Mouse (Mus musculus) megakaryocyte, embryonic 14.5 days (primary cell): ENCODE data around the gene Urad. TPM values are rescaled to one million over a fixed set of nuclear protein-coding genes. Genes with fewer than 3 reads are reported as not detected.

Experiments
- H3K27me3 ChIP-seq: replicated peaks from 2 replicates; pipeline ENCODE3; 2012; ENCODE audit warnings: inconsistent platforms
- H3K36me3 ChIP-seq: replicated peaks from 2 replicates; pipeline ENCODE3; 2012; ENCODE audit warnings: low read length, inconsistent platforms, mixed read lengths
- H3K4me1 ChIP-seq: 2 replicates; pipeline ENCODE4 v1.6.1; 2012; ENCODE audit warnings: inconsistent platforms
- H3K4me3 ChIP-seq: replicated peaks from 2 replicates; pipeline ENCODE3; 2012; ENCODE audit warnings: moderate library complexity, mild to moderate bottlenecking, inconsistent platforms
- H3K9me3 ChIP-seq: 2 replicates; pipeline ENCODE4 v1.6.1; 2012; ENCODE audit warnings: inconsistent platforms
- FLI1 ChIP-seq: IDR thresholded peaks from 2 replicates; pipeline ENCODE4 v1.6.1; 2012; ENCODE audit warnings: low read length, inconsistent platforms, mixed read lengths
- GATA1 ChIP-seq: IDR thresholded peaks from 3 replicates; pipeline ENCODE4 v1.6.1; 2012; ENCODE audit warnings: mixed read lengths, low read length, inconsistent platforms, borderline replicate concordance
- polyA plus RNA-seq: library from polyadenylated mRNA; stranded (reverse); fragments of >175 nt; gene quantifications from 2 replicates; pipeline ENCODE4 v1.2.3, GENCODE M21; 2012; ENCODE audit warnings: low replicate concordance; ENCODE audit not compliant: insufficient read depth

The Urad gene
- polyA plus RNA-seq, 1 experiment: not detected

GRCm38 (mm10) chr5:147354161-147354780 is 32.0 kb upstream of the Urad start:
- Histone ChIP-seq H3K9me3 (0 out of 2 replicates have a peak, but pooled peaks cover 2% of the 10 kb centered on the region), H3K27me3 (peaks cover 7% of the 10 kb centered on the region), H3K36me3 (no peaks in the 10 kb centered on the region), H3K4me3 (no peak overlapping the region), H3K4me1 (no peaks in the 10 kb centered on the region; the same call in 1 of the 2 replicates)
- TF ChIP-seq GATA1 (no peak), FLI1 (no peak)

GRCm38 (mm10) chr5:147351931-147352330 is 29.7 kb upstream of the Urad start:
- H3K27me3 ChIP-seq: peaks cover 7% of the 10 kb centered on the region
- H3K36me3 ChIP-seq: no peaks in the 10 kb centered on the region
- no peak overlapping the region for H3K4me3 ChIP-seq
- no peak for TF ChIP-seq GATA1
- no peak for TF ChIP-seq FLI1
- H3K9me3 ChIP-seq: no peaks in the 10 kb centered on the region
- H3K4me1 ChIP-seq: no peaks in the 10 kb centered on the region; the same call in 1 of the 2 replicates

DNA sequence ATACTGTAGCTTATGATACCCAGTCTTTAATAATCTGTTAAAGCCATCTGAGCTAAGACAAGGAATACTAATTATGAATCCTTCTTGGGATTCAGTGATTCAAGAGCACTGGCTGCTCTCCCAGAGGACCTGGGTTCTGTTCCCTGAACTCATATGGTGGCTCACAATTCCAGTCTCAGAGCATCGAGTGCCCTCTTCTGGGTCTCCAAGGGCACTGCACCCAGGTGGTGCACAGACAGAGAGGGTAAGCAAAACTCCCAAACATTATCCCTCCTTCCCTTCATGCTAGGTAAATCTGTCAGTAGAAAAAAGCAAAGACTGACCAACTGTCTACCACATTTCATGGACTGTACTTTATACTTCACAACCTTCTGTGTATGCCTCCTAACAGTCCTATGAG is 23.7 kb upstream of the Urad start:
- H3K4me1 ChIP-seq: 0 out of 2 replicates have a peak, but pooled peaks cover 3% of the 10 kb centered on the region
- no peak for TF ChIP-seq FLI1
- TF ChIP-seq GATA1: no peak
- H3K27me3 ChIP-seq: peaks cover 11% of the 10 kb centered on the region
- no peak overlapping the region for H3K4me3 ChIP-seq
- H3K9me3 ChIP-seq: peaks cover 6% of the 10 kb centered on the region; the same call in 1 of the 2 replicates
- H3K36me3 ChIP-seq: no peaks in the 10 kb centered on the region

GRCm38 (mm10) chr5:147343904-147344303 is 21.7 kb upstream of the Urad start:
- TF ChIP-seq GATA1: no peak
- no peak for TF ChIP-seq FLI1

GRCm38 (mm10) chr5:147342901-147343300 is 20.7 kb upstream of the Urad start:
- H3K4me3 ChIP-seq: no peak overlapping the region
- H3K36me3 ChIP-seq: no peaks in the 10 kb centered on the region
- 0 out of 2 replicates have a peak, but pooled peaks cover 3% of the 10 kb centered on the region for H3K4me1 ChIP-seq
- TF ChIP-seq FLI1 (no peak), GATA1 (no peak)
- peaks cover 12% of the 10 kb centered on the region for H3K27me3 ChIP-seq
- peaks cover 6% of the 10 kb centered on the region; the same call in 1 of the 2 replicates for H3K9me3 ChIP-seq

More at GRCm38 (mm10) chr5:147343904-147344303, 21.7 kb upstream of the Urad start:
- H3K9me3 ChIP-seq: peaks cover 6% of the 10 kb centered on the region; the same call in 1 of the 2 replicates
- 0 out of 2 replicates have a peak, but pooled peaks cover 3% of the 10 kb centered on the region for H3K4me1 ChIP-seq
- H3K4me3 ChIP-seq: no peak overlapping the region
- peaks cover 12% of the 10 kb centered on the region for H3K27me3 ChIP-seq
- H3K36me3 ChIP-seq: no peaks in the 10 kb centered on the region

DNA sequence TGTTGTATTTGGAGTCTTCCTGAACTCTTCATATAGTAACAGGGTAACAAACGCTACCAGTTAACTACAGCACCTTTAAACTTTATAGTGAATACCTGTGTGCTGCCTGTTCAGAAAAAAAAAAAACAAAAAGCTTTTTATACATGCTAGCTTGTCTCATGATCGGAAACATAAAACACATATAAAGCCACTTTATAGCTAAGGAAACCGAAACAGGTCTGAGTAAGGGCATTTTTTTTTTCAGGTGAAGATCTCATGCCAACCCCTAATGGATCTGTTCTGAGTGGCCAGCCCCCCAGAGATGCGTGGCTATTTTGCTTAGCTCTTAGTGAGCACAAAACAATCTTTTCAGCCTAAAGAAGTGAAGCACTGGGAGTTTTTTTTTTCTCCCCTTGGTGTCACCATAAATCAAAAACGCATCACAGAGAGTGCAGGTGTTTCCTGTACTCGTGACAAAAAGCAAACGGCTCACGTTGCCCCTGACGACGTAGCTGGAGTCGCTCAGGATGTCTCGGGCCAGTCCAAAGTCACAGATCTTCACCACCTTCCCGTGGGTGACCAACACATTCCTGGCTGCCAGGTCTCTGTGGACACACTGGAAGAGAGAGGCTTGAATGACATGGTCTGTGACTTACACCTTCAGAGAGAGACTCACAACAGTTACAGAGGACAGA is 18.6 kb upstream of the Urad start:
- TF ChIP-seq GATA1 (no peak), FLI1 (no peak)
- 0 out of 2 replicates have a peak, but pooled peaks cover 3% of the 10 kb centered on the region for H3K4me1 ChIP-seq
- no peak overlapping the region for H3K4me3 ChIP-seq
- H3K27me3 ChIP-seq: peaks cover 12% of the 10 kb centered on the region
- peaks cover 4% of the 10 kb centered on the region; the same call in 1 of the 2 replicates for H3K9me3 ChIP-seq
- H3K36me3 ChIP-seq: no peaks in the 10 kb centered on the region

DNA sequence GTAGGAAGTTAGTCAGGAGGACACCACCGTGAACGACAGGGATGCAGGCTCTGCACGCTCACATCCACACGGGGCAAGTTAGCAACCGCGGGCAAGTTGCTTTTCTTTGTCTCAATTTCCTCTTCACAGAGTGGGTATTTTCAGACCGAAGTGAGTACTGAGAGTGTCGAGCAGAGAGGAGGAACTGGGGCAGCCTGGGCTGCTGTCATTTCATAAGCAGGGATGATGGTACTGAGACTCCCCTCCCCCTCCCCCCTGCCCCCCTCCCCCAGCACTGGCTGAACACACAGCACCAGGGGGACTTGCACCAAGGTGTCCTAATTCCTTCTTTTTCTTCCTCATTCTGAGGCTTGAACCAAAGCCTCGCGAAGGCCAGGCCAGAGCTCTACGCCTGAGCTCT is 17.3 kb upstream of the Urad start:
- H3K9me3 ChIP-seq: no peaks in the 10 kb centered on the region; the same call in 1 of the 2 replicates
- H3K27me3 ChIP-seq: peaks cover 12% of the 10 kb centered on the region
- H3K4me3 ChIP-seq: no peak overlapping the region
- 0 out of 2 replicates have a peak, but pooled peaks cover 3% of the 10 kb centered on the region for H3K4me1 ChIP-seq
- no peaks in the 10 kb centered on the region for H3K36me3 ChIP-seq
- TF ChIP-seq GATA1 (no peak), FLI1 (no peak)

DNA sequence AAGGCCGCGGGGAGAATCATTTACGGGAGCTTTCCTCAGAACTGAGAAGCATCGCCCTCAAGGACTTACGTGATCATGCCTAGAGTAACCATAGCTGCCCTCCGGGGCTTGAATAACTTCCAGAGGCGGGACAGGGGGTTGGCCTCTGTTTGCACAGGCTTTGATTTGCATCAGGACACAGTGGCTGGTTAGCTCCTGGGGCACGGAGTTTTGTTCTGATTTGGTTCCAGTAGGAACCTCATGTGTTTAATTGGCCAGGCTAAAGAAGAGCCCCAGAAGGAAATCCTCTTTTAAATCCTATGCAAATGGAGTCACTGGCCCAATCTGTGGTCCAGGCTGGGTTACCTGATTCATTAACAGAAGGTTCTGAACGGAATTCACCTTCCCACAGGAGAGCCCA is 16.7 kb upstream of the Urad start:
- H3K4me3 ChIP-seq: no peak overlapping the region
- H3K36me3 ChIP-seq: no peaks in the 10 kb centered on the region
- TF ChIP-seq GATA1 (no peak), FLI1 (no peak)
- H3K27me3 ChIP-seq: peaks cover 12% of the 10 kb centered on the region
- H3K4me1 ChIP-seq: 0 out of 2 replicates have a peak, but pooled peaks cover 3% of the 10 kb centered on the region
- no peaks in the 10 kb centered on the region; the same call in 1 of the 2 replicates for H3K9me3 ChIP-seq

GRCm38 (mm10) chr5:147332711-147333110 is 10.5 kb upstream of the Urad start:
- Histone ChIP-seq H3K27me3 (peaks cover 3% of the 10 kb centered on the region), H3K9me3 (peaks cover 5% of the 10 kb centered on the region), H3K4me1 (no peaks in the 10 kb centered on the region), H3K4me3 (no peak overlapping the region), H3K36me3 (no peaks in the 10 kb centered on the region)
- TF ChIP-seq GATA1: no peak
- no peak for TF ChIP-seq FLI1

GRCm38 (mm10) chr5:147331547-147331946 is 9.3 kb upstream of the Urad start:
- TF ChIP-seq GATA1 (no peak), FLI1 (no peak)
- no peaks in the 10 kb centered on the region for H3K36me3 ChIP-seq

More at GRCm38 (mm10) chr5:147331547-147331946, 9.3 kb upstream of the Urad start:
- Histone ChIP-seq H3K4me1 (no peaks in the 10 kb centered on the region), H3K4me3 (no peak overlapping the region), H3K9me3 (peaks cover 11% of the 10 kb centered on the region), H3K27me3 (peaks cover 3% of the 10 kb centered on the region)
